Mouse (Mus musculus): Measurements from ENCODE around the gene Pccb.

Pccb gene

DNA sequence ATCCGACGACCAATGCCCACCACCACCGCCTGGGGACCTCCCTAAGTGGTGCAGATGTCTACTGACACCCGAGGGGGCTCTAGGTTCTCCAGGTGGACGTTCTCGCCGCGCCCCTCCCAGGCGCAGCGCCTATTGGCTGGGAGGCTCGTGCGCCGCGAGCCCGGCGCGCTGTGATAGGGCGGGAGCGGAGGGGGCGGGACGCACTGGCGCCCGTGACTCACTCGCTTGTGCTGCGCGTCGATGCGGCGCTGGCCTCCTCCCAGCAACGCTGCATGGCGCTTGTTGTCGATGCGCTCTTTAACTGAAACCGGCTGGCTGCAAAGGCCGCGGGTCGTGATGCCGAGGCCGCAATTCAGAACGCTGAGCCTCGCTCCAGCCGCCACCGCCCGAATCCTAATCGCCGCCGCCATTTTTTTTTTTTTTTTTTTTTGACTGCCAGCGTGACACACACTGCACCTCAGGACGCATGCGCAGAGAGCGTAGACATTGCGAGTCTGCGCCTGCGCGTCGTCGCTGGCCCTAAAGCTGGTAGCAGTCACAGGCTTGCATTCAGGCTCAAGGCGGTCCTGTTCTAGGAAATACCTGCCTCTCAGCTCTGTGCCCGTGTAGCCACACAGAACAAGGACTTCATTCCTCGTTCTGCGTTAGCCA lies at the start of gene Pccb:
Gene Pccb (minus strand): TSS at position 451 of the 651 bp plus-strand sequence.
- DNase-seq (ENCODE audit: low read depth, low spot score), result peak; percentile 98

DNA sequence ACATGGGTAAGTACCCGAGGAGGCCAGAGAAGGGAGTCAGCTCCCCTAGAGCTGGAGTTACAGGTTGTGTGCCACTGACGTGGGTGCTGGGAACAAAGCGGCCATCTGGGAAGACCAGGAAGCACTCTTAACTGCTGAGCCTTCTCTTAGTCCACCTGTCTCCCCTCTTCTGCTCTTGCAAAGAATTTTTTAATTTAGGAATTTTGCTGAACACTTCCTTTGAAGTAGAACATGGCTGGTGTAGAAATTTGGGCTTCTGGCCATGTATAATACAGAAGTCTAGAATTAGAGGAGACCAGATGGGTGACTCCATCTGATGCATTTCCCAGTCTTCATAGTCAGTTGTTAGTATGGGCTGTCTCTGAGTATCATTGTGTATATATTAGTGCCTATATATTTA lies 49.0 kb upstream of the Pccb start:
- DNase-seq (ENCODE audit: low read depth, low spot score), result no peak

DNA sequence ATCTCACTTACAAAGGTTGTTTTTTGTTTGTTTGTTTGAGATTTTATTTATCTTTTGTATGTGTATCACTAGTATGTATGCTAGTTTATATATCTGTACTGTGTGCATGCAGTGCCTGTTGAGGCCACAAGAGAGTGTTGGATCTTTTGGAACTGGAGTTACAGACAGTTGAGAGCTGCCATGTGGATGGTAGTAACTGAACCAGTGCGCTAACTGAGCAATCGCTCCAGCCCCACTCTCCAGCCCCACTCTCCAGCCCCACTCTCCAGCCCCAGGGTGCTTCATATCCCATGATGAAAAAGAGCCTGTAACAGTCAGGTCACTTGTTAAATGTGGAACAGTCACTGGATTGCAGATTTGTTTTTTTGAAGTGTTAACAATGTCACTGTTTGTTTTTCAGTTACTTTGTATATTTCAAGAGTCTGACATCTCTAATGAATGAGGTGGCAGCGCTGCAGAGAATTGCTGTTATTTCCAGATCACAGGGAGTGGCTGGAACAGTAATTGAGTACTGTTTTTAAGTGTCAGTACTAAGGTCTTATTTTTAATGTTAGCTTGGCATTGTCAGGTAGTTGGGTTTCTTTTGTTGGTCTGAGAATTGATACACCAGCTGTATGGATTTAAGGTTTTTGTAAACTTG lies 45.5 kb upstream of the Pccb start:
- DNase-seq (ENCODE audit: low read depth, low spot score), result peak; percentile 19

DNA sequence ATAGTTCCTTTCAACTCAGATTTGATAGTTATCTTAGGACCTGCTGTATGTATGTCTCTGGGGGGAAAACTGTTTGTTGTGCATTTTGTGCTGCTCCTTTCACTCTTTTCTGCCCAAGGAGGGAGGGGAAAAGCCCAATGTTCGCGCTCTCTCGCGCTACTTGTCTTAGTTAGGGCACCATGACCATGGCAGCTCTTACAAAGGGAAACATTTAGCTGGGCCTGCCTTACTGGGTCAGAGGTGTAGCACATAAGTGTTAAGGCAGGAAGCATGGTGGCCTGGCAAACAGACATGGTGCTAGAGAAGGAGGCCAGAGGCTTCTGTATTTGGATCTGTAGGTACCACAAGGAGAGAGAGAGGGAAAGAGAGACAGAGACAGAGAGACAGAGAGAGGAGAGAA lies 43.9 kb upstream of the Pccb start:
- DNase-seq (ENCODE audit: low read depth, low spot score), result no peak

DNA sequence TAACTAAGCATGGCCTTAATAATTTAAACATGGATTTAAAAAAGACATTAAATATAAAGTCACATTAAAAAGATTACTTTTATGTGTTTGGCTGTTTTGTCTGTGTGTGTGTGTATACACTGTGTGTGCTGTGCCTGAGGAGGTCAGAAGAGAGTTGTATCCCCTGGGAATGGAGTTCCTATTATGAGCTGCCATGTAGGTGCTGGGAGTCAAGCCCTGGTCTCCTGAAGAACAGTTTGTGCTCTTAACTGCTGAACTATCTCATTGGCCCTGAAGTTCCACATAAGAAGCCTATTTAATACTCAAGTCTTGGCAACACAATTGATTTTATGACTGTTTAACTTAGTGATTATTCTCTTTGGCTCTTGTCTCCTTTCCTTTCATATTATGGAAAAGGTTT lies 42.8 kb upstream of the Pccb start:
- peak; percentile 22 for DNase-seq (ENCODE audit: low read depth, low spot score)

GRCm38 (mm10) chr9:101076095-101076875 lies 41.6 kb upstream of the Pccb start:
- DNase-seq (ENCODE audit: low read depth, low spot score), result peak; percentile 72

- peak; percentile 38 for DNase-seq (ENCODE audit: low read depth, low spot score)
Measured at GRCm38 (mm10) chr9:101075694-101076093, 41.0 kb upstream of the Pccb start.

DNA sequence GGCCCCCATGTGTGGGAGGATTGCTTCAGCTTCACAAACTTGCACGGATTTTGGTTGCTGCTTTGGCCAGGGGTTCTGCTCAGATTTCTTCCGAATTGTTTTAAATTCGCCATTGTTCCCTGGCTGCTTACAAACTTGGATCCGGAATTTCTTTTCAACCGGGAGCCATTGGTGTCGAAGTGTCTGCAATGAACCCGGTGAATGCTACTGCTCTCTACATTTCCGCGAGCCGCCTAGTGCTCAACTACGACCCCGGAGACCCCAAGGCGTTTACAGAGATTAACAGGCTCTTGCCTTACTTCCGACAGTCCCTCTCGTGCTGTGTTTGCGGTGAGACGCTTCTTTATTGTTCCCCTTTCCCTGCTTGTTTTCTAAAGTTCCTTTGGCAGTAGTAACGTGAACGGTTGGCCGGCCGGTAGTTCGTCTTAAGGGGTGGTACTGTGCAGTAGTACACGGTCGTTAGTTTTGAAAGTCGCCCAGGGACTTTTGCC lies 40.4 kb upstream of the Pccb start:
- DNase-seq (ENCODE audit: low read depth, low spot score), result peak; percentile 39

DNA sequence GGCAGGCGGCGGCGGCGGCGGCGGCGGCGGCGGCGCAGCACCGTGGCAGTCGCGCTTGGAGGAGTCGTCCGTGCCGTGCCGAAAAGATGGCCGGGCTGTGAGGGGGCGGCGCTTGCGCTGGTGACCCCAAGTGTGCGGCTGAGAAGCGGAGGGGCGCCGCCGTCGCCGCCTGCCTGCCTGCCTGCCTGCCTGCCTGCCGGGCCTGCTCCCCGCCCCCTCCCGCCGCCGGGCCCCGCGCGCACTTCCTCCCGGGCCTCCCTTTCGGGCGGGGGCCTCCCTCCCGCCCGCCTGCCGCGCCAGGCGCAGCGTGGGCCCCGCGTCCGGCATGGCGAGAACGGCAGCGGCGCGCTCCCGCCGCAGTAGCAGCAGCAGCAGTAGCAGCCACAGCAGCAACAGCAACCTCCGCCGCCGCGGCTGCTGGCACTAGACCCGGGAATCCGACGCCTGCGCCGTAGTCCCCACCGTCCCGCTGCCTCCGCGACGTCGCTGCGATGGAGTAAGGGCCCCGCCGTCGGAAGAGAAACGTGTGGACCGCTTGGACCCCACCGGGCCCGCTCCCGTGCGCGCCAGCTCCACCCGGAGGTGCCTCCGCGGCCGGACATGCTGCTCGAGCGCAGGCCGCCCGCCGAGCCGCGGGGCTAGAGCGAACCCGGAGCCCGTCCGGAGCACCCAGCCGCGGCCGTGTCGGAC lies 39.8 kb upstream of the Pccb start:
- peak; percentile 57 for DNase-seq (ENCODE audit: low read depth, low spot score)

DNA sequence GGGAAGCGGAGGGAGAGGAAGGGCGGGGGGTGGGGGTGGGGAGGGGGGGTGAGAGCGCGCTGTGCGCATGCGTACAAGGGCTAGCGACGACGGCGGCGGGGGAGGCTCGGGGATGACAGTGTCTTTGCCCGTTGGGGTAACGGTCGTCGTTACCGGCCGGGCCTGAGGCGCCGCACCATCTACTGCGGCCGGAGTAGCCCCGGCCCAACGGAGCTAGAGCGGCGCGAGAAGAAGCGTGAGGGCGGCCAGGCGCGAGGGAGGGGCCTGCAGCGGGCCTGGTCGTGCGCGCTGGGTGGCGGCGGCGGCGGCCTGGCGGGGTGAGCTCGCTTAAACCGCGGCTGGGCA lies 39.3 kb upstream of the Pccb start, which contains the start of gene Msl2:
Gene Msl2 (plus strand): TSS at position 115 of the 345 bp plus-strand sequence.
- DNase-seq (ENCODE audit: low read depth, low spot score), result no peak

DNA sequence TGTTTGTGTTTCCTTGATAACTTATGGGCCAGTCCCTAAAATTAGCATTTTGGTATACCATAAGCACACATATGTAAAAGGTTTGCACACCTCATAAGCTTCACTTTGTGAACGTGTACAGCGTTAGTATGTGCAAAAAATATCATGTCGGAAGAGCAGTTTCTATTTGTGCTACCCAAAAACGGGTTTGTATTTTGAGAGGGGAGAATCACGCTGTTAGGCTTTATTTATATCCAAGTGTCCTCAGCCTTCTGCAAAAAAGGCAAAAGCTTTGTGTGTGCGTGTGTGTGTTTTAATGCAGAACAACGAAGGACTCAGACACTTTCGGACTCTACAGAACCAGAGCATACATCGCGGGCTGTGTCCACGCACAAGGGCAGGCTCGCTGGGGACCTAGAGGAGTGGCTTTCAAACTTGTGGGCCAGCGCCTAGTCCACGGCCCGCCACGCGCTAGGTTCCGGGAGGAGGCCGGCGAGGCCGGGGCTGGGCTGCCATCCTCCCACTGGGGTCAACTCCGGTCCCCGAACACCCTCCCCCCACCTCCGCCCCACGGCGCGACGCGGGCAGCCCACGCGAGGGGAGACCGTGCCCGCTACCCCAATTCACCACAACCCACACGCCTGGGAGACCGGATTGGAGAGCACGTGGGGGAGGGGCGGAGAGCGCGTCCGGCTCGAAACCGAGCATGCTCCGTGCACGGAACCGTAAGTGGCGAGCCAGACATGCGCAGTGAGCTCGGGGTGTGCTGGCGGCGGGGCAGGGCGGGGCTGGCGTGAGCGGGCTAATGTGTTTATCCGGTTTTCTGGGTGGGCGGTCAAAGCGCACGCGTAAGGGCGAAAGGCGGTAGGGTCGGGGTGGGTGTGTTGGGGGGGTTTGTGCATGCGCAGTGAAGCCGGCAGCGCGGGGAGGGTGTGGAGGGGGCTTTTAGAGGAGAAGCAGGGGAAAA lies 38.6 kb upstream of the Pccb start:
- DNase-seq (ENCODE audit: low read depth, low spot score), result peak; percentile 96

DNA sequence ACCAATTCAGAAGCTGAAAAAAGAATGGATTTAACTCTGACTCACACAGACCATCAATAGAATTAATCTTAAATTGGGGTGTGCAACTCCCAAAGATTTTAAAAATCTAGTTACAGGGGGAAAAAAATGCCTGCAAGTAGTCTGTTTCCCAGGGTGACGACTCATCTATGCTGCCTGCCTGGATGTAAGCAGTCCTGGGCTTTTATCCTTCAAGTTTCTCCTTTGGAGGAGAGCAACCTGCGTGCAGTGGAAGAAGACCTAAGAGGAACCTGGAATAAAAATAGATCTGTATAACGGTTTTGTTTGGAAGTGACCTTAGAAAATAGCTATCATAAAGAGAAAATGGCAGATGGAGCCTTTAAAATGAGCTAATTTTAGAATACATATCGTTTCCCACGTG lies 37.8 kb upstream of the Pccb start:
- peak; percentile 29 for DNase-seq (ENCODE audit: low read depth, low spot score)

GRCm38 (mm10) chr9:101069781-101070180 lies 35.1 kb upstream of the Pccb start:
- DNase-seq (ENCODE audit: low read depth, low spot score), result peak; percentile 36

- no peak for DNase-seq (ENCODE audit: low read depth, low spot score)
Measured at GRCm38 (mm10) chr9:101065076-101065602, 30.4 kb upstream of the Pccb start.

DNA sequence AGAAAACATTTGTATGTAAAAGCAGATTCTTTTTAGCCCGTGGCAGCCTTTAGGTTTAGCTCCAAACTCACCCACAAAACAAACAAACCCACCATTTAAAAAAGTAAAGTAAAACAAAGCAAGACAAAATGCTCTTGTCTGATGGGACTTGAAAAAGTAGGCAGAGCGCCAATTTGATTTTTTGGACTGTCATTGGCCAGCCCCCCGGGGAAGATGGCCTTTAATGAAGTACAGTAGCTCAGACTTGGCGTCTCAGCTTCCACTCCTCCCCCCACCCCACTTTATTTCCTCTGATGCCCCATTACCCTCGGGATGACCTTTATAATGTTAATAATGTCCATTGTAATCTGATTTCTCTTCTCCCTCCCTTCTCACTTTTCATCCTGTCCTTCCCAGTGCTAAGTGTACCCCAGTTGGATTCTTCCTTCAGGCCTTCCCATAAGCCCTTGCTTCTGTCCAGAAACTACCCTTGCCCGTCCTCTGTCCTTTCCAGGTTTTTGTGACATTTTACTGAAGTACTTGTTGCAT lies 27.6 kb upstream of the Pccb start:
- DNase-seq (ENCODE audit: low read depth, low spot score), result no peak

DNA sequence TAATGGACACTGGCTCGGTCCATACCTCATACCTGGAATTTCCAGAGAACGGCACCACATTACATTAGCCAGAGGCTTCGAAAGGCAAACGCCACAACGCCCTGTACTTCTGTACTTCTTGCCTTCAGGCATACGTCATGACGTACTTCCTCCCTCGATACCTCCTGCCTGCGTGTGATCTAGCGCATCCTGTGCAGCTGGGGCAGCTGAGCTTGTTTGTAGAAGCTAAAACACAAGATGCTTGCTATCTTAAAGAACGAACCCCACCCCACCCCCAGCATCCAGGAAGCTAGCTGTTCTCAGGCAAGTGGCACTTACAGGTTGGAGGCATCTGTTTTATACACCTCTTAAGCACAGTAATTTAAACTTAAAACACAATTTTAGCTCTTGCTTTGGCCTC lies 26.3 kb upstream of the Pccb start:
- DNase-seq (ENCODE audit: low read depth, low spot score), result no peak

- DNase-seq (ENCODE audit: low read depth, low spot score), result no peak
Measured at GRCm38 (mm10) chr9:101057156-101057555, 22.5 kb upstream of the Pccb start.

- DNase-seq (ENCODE audit: low read depth, low spot score), result no peak
Measured at GRCm38 (mm10) chr9:101053279-101053678, 18.6 kb upstream of the Pccb start.

DNA sequence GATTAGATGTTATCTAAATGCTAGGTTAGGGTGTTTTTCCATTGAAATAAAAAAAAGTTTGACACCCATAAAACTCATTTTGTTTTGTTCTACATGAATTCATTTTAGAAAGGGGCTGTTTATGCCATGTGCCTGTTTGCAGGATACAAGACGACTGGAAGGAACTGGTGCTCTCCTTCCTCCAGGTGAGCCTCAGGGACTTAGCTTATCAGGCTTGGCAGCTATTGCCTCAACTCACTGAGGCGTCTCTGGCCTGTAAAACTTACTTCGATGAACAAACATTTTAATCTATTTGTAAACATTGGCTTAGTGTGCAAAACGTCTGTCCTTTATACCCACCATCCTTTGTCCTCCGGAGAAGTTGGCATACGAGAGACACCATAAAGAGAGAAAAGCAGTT lies 18.0 kb upstream of the Pccb start:
- DNase-seq (ENCODE audit: low read depth, low spot score), result no peak

GRCm38 (mm10) chr9:101052007-101052406 lies 17.3 kb upstream of the Pccb start:
- no peak for DNase-seq (ENCODE audit: low read depth, low spot score)

All from 3T3-L1 (cell line).